Mouse (Mus musculus) lung, postnatal 14 days (tissue): ENCODE measurements around the gene 4933411K16Rik.
"Not testable (repeated sequence)": the region's sequence is repeated elsewhere in the genome, so short reads cannot be mapped to it uniquely, and the experiment has no call there.

Experiments used
- DNase-seq: peaks from one replicate; pipeline ENCODE4 v3.0.0; 2021

The 4933411K16Rik gene

GRCm38 (mm10) chr19:42081613-42082012, 29.6 kb downstream of the 4933411K16Rik start:
- not testable (repeated sequence) for DNase-seq

GRCm38 (mm10) chr19:42085690-42086089, 33.6 kb downstream of the 4933411K16Rik start:
- no peak for DNase-seq

- DNase-seq = peak; percentile 77
These were observed 34.1 kb downstream of the 4933411K16Rik start, which contains the start of gene Morn4 for GRCm38 (mm10) chr19:42086166-42086565. TSS of gene Morn4 (minus strand) at chr19:42086357.

- peak; percentile 54 for DNase-seq
These were observed 37.2 kb downstream of the 4933411K16Rik start for GRCm38 (mm10) chr19:42089103-42089747.

GRCm38 (mm10) chr19:42089748-42090595, 37.9 kb downstream of the 4933411K16Rik start, which contains the start of gene Pi4k2a:
TSS of gene Pi4k2a (plus strand) at chr19:42090470.
- DNase-seq = peak; percentile 99

- no peak for DNase-seq
These were observed 38.6 kb downstream of the 4933411K16Rik start for GRCm38 (mm10) chr19:42090637-42091141.

GRCm38 (mm10) chr19:42099406-42099805, 47.4 kb downstream of the 4933411K16Rik start:
- no peak for DNase-seq
